Mouse (Mus musculus) forebrain, embryonic 10.5 days (tissue): ENCODE data around the gene Fzd7. TPM values are rescaled to one million over a fixed set of nuclear protein-coding genes. Genes with fewer than 3 reads are reported as not detected.
A peak's percentile ranks its signal among the peaks of the same experiment; 100 is the strongest.

ENCODE experiments used
- DNase-seq: peaks from one replicate; pipeline ENCODE4 v3.0.0-alpha.2; 2017; ENCODE audit warnings: low spot score; ENCODE audit errors: extremely low spot score
- H3K27ac ChIP-seq: fragments of 300-500 bp; sonication (generic); 2 replicates; pipeline ENCODE4 v1.5.1; 2016; ENCODE audit warnings: mild to moderate bottlenecking
- H3K27me3 ChIP-seq: fragments of 300-500 bp; sonication (generic); 2 replicates; pipeline ENCODE4 v1.6.1; 2016; ENCODE audit warnings: mild to moderate bottlenecking; ENCODE audit not compliant: poor library complexity, severe bottlenecking
- H3K36me3 ChIP-seq: fragments of 300-500 bp; sonication (generic); replicated peaks from 2 replicates; pipeline ENCODE4 v1.6.1; 2016; ENCODE audit warnings: mild to moderate bottlenecking, moderate library complexity
- H3K4me1 ChIP-seq: fragments of 300-500 bp; sonication (generic); 2 replicates; pipeline ENCODE4 v1.6.1; 2016
- H3K4me3 ChIP-seq: fragments of 300-500 bp; sonication (generic); 2 replicates; pipeline ENCODE4 v1.5.1; 2016; ENCODE audit warnings: mild to moderate bottlenecking, moderate library complexity
- H3K9me3 ChIP-seq: fragments of 300-500 bp; sonication (generic); 2 replicates; pipeline ENCODE4 v1.6.1; 2016; ENCODE audit warnings: mild to moderate bottlenecking, moderate library complexity
- WGBS: fragments of 180-500 bp; shearing (Covaris S2); methylation state at CpG from one replicate; pipeline ENCODE4 v1.1.7; 2016; 5-methylcytosine and 5-hydroxymethylcytosine counted together
- polyA plus RNA-seq: library from polyadenylated mRNA; unstranded; fragments of >200 nt; fragmentation: Nextera tagmentation; extraction: Ambion mirVana; gene quantifications from 2 replicates; pipeline ENCODE4 v1.2.1, GENCODE M21; 2016

Fzd7 gene
- polyA plus RNA-seq, 1 experiment from 2014 or later, result 9.6 TPM

GRCm38 (mm10) chr1:59516026-59516917 lies 34.0 kb downstream of the Fzd7 start, which contains the start of gene Gm973:
Gene Gm973, plus strand, starts transcription at chr1:59516264.
- Histone ChIP-seq H3K9me3 (no peaks in the 10 kb centered on the region), H3K4me3 (peak within 1 kb of the TSS; percentile 53), H3K27me3 (peaks cover 8% of the 10 kb centered on the region; the same call in 1 of the 2 replicates), H3K27ac (peak within 1 kb of the TSS; percentile 97), H3K36me3 (no peaks in the 10 kb centered on the region), H3K4me1 (peaks cover 64% of the 10 kb centered on the region)
- WGBS, result 5% methylated on average over 25 of the region's 25 CpGs
- DNase-seq, result peak; percentile 89

- whole genome bisulfite sequencing, result 66% methylated on average over 11 of the region's 11 CpGs
- no peak overlapping the region for H3K4me3 ChIP-seq
- peaks cover 81% of the 10 kb centered on the region for H3K4me1 ChIP-seq
- no peaks in the 10 kb centered on the region for H3K36me3 ChIP-seq
- no peak for DNase-seq
- H3K9me3 ChIP-seq, result no peaks in the 10 kb centered on the region
- peak overlapping the region; percentile 40; the same call in 1 of the 2 replicates for H3K27ac ChIP-seq
- H3K27me3 ChIP-seq, result peaks cover 4% of the 10 kb centered on the region; the same call in 1 of the 2 replicates
Measured at GRCm38 (mm10) chr1:59520226-59520837, 38.1 kb downstream of the Fzd7 start.

GRCm38 (mm10) chr1:59522456-59522855 lies 40.2 kb downstream of the Fzd7 start:
- 55% methylated on average over 1 of the region's 1 CpGs for WGBS
- peaks cover 60% of the 10 kb centered on the region for H3K4me1 ChIP-seq

GRCm38 (mm10) chr1:59523378-59523958 lies 41.2 kb downstream of the Fzd7 start:
- DNase-seq, result no peak
- H3K27ac ChIP-seq, result peak overlapping the region; percentile 37; the same call in 1 of the 2 replicates
- H3K4me1 ChIP-seq, result peaks cover 59% of the 10 kb centered on the region

More at GRCm38 (mm10) chr1:59522456-59522855, 40.2 kb downstream of the Fzd7 start:
- Histone ChIP-seq H3K27me3 (peaks cover 4% of the 10 kb centered on the region; the same call in 1 of the 2 replicates), H3K4me3 (no peak overlapping the region), H3K27ac (no peak overlapping the region; the same call in 1 of the 2 replicates), H3K36me3 (no peaks in the 10 kb centered on the region), H3K9me3 (no peaks in the 10 kb centered on the region)
- no peak for DNase-seq

GRCm38 (mm10) chr1:59524071-59524470 lies 41.8 kb downstream of the Fzd7 start:
- Histone ChIP-seq H3K4me1 (peaks cover 53% of the 10 kb centered on the region), H3K36me3 (no peaks in the 10 kb centered on the region), H3K4me3 (no peak overlapping the region), H3K27me3 (peaks cover 4% of the 10 kb centered on the region; the same call in 1 of the 2 replicates), H3K9me3 (no peaks in the 10 kb centered on the region), H3K27ac (peak overlapping the region; percentile 37)
- peak; percentile 40 for DNase-seq
- 38% methylated on average over 2 of the region's 2 CpGs for WGBS

More at GRCm38 (mm10) chr1:59523378-59523958, 41.2 kb downstream of the Fzd7 start:
- 48% methylated on average over 5 of the region's 5 CpGs for WGBS
- H3K9me3 ChIP-seq, result no peaks in the 10 kb centered on the region
- peaks cover 4% of the 10 kb centered on the region; the same call in 1 of the 2 replicates for H3K27me3 ChIP-seq
- H3K36me3 ChIP-seq, result no peaks in the 10 kb centered on the region
- H3K4me3 ChIP-seq, result no peak overlapping the region

- Histone ChIP-seq H3K9me3 (no peaks in the 10 kb centered on the region), H3K4me3 (no peak overlapping the region), H3K4me1 (peaks cover 46% of the 10 kb centered on the region), H3K36me3 (no peaks in the 10 kb centered on the region), H3K27ac (peak overlapping the region; percentile 37), H3K27me3 (peaks cover 1% of the 10 kb centered on the region; the same call in 1 of the 2 replicates)
- WGBS, result 60% methylated on average over 3 of the region's 3 CpGs
- no peak for DNase-seq
Measured at GRCm38 (mm10) chr1:59524759-59525158, 42.5 kb downstream of the Fzd7 start.

GRCm38 (mm10) chr1:59527219-59527618 lies 45.0 kb downstream of the Fzd7 start:
- Histone ChIP-seq H3K27ac (no peak overlapping the region), H3K4me3 (no peak overlapping the region), H3K9me3 (no peaks in the 10 kb centered on the region), H3K36me3 (no peaks in the 10 kb centered on the region), H3K27me3 (no peaks in the 10 kb centered on the region), H3K4me1 (peaks cover 26% of the 10 kb centered on the region)
- no peak for DNase-seq
- 95% methylated on average over 6 of the region's 6 CpGs for WGBS

- H3K4me1 ChIP-seq, result peaks cover 23% of the 10 kb centered on the region
- 17% methylated on average over 5 of the region's 5 CpGs for WGBS
- no peaks in the 10 kb centered on the region for H3K36me3 ChIP-seq
- no peaks in the 10 kb centered on the region for H3K27me3 ChIP-seq
- peak overlapping the region; percentile 60 for H3K27ac ChIP-seq
- H3K9me3 ChIP-seq, result no peaks in the 10 kb centered on the region
- H3K4me3 ChIP-seq, result no peak overlapping the region
- peak; percentile 37 for DNase-seq
Measured at GRCm38 (mm10) chr1:59534976-59535810, 53.0 kb downstream of the Fzd7 start.

Other genes with a start within 250 kb of the Fzd7 start
- 16.3 and 17.4 TPM in 2 replicates for gene Als2, start 245.2 kb upstream of the Fzd7 start, polyA plus RNA-seq
- 0.29 and 0.73 TPM in 2 replicates for gene Cdk15, start 225.5 kb upstream of the Fzd7 start, polyA plus RNA-seq
- 0.76 and 1.3 TPM in 2 replicates for gene Gm973, start 33.8 kb downstream of the Fzd7 start, polyA plus RNA-seq
- gene Sumo1, start 188.4 kb downstream of the Fzd7 start, polyA plus RNA-seq, result 560 and 574 TPM in 2 replicates
- gene Nop58, start 202.5 kb downstream of the Fzd7 start, polyA plus RNA-seq, result 355 and 367 TPM in 2 replicates